Mouse (Mus musculus) CD4-positive helper T cell, adult 2 months (primary cell): ENCODE results near the gene Hpcal1.
"Not testable (repeated sequence)": the region's sequence is repeated elsewhere in the genome, so short reads cannot be mapped to it uniquely, and the experiment has no call there.

ENCODE experiments used
- DNase-seq: peaks from one replicate; pipeline ENCODE4 v3.0.0-alpha.2; 2012; ENCODE audit warnings: low read depth, missing footprints, low spot score

Gene Hpcal1

GRCm38 (mm10) chr12:17738473-17738872 lies 47.8 kb downstream of the Hpcal1 start:
- DNase-seq = no peak

- no peak for DNase-seq
Observed at GRCm38 (mm10) chr12:17740226-17740625, 49.6 kb downstream of the Hpcal1 start.

- DNase-seq = no peak
Observed at GRCm38 (mm10) chr12:17741637-17742364, 51.1 kb downstream of the Hpcal1 start.

GRCm38 (mm10) chr12:17742571-17743321 lies 52.1 kb downstream of the Hpcal1 start:
- DNase-seq = no peak

DNA sequence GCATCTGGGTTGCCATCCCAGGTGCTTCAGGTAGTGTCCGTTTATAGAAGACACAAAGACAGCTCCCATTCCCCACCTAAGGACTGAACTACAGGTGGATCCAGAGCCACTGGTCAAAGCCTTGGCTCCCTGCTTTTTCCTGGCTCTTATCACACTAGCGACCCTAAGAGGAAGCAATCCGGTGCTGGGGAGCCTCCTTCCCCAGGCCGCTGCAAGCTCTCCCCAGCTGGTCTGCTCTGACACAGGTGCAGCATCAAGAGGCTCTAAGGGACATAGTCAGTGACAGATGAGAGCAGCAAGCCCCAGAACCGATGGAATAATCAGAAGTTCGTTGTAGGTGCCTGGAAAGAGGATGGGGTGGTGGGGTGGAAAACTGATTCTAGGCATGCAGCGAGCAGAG lies 54.8 kb downstream of the Hpcal1 start:
- DNase-seq = no peak

DNA sequence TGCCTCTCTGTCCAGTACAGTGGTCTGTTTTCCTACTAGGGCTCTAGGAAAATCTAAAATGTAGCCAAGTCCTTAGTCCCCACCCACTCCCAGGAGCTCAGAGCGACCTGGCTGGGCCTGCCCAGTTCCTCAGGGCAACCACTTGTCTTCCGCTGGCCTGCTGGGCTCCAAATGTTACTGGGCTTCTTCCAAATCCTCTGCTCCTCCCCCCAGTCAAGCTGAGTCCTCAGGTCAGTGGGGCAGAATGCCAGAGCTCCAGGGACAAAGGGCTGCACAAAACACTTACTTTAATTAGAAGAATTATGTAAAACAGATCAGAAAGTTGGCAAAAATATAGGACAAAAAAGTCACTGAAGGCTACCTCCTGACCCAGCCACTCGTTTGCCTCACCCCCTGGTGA lies 56.1 kb downstream of the Hpcal1 start:
- no peak for DNase-seq

DNA sequence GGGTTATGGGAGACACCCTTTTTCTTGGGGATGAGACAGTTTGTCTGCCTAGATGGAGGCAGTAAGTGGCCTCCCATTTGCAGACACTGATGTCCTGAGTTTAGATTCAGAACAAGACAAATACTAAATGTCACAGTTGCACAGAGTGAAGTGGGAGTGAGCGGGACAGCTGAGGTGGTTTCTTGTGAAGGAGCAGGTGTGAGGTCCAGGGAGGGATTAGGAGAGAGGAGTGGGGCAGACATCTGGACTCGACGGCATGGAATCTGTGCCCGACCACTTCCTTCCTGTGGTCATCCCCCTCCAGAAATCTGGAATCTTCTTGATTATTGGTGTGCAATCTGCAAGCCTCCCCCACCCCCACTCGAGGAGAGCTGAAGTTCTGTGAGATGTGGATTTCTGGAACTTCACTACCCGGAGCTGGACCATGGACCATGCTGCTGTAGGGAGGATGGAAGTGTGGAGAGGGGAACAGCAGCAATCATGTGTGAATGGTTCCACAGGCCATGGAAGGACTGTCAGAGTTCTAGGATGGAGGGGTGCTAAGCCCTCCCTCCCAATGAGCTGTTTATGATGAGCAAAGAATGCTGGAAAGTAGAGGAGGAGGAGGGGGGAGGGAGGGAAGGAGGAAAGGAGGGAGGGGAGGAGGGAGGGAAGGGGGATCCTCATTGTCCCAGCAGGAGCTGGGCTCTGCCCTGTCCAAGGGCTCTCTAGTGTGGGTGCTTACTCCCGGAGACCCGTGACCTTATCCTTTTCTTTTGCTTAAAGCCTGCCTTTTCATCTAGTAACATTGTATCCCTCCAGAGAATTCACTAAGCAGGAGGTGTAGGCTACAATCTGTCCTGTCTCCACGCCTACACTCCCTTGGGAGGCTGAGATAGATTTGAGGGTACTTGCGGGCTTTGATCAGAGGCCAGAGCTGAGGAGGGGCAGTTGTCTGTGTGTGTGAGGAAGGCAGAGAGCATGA lies 56.8 kb downstream of the Hpcal1 start:
- DNase-seq = no peak

DNA sequence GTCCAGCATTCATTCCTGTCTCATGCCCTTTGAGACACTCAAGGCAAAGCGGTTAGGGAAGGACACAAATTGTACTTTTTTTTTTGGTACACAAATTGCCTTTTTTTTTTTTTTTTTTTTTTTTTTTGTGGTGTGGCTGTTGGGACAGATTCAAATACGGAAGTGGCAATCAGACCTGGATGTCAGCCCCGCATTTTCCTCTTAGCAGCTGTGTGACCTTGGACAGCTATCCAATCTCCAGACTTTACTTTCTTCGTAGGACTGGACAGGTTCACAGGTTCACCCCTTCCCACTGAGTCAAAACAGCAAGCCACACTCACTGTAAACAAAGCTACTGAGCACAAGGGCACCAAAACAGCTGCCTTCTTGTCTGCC lies 57.5 kb downstream of the Hpcal1 start:
- no peak for DNase-seq

DNA sequence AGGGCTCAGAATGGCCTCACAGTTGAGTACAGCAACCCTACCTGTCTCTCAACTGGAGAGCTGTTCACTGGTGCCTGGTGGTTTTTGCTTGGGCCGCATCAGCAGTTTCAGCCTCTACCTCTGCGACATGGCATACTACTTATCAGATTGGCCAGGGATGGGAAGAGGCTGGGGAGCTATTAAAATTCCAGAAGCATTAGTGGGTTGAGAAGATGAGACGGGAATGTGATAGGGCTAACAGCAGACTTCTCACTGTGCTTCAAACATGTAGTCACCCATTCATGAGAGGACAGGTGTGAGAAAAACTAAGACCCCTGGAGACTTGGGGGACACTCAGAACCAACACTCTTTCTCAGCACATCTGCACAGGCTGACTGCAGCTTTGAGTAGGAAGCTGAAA lies 59.1 kb downstream of the Hpcal1 start:
- no peak for DNase-seq

- peak; percentile 60 for DNase-seq
Observed at GRCm38 (mm10) chr12:17750500-17750899, 59.8 kb downstream of the Hpcal1 start.

DNA sequence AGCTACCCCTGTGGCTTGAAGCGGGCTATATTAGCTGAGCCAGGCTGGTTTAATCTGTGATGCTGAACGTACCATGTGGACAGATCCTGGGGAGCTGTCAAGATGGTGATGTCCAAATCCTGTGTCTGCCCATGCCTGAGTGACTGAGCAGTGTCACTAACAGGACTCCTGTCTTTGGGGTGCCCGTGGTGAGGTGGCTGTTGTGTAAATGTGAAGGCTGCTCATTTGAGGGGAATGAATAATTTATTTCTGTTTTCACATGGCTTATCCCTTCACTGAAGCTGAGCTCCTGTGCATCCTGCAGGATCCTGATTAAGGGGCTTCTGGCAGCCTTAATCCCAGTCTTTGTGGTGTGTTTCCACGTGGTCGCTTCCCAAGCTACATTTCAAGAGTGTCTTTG lies 62.2 kb downstream of the Hpcal1 start:
- no peak for DNase-seq

GRCm38 (mm10) chr12:17754771-17755170 lies 64.1 kb downstream of the Hpcal1 start:
- no peak for DNase-seq

DNA sequence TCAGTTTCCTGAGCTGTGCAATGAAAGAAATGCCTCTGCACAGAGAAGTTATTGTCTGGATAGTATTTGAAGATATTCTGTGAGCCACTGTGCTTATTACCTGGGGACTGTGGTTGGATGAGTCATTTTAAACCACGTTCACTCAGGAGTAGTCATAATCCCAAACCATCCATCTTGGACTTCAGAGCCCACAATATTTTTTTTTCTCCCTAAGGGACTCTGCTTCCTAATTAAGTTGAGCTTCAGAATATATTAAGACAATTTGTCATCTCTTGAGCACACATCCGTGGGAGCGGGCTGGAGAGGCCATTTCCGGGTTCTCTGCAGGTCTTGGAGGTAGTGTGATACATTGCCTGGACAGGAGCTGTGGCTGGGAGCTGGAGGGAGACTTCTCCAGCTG lies 66.2 kb downstream of the Hpcal1 start:
- no peak for DNase-seq

GRCm38 (mm10) chr12:17762286-17762933 lies 71.8 kb downstream of the Hpcal1 start:
- no peak for DNase-seq

- DNase-seq = no peak
Observed at GRCm38 (mm10) chr12:17763054-17763453, 72.4 kb downstream of the Hpcal1 start.

GRCm38 (mm10) chr12:17764005-17764404 lies 73.3 kb downstream of the Hpcal1 start:
- DNase-seq = no peak

DNA sequence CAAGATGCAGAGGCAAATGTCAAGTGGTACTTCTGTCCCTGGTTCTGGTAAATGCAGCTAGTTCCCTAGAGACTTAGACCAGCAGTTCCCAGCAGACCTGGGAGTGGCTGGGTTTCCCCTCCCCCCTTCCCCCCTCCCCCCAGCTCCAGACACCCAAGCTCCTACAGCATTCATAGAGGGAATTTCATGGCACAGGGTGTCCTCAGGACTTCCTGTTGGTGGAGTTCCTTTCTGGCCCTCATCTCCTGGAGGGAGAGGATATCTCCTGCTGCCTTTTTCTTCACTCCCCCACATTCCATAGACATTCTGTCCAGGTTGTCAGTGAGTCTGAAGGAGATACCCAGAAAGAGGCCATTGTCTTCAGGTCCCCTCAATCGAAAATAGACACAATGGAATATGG lies 76.9 kb downstream of the Hpcal1 start:
- DNase-seq = not testable (repeated sequence)

GRCm38 (mm10) chr12:17769476-17770172 lies 79.0 kb downstream of the Hpcal1 start:
- DNase-seq = no peak

GRCm38 (mm10) chr12:17770538-17770937 lies 79.9 kb downstream of the Hpcal1 start:
- no peak for DNase-seq

- not testable (repeated sequence) for DNase-seq
Observed at GRCm38 (mm10) chr12:17773721-17774120, 83.1 kb downstream of the Hpcal1 start.

DNA sequence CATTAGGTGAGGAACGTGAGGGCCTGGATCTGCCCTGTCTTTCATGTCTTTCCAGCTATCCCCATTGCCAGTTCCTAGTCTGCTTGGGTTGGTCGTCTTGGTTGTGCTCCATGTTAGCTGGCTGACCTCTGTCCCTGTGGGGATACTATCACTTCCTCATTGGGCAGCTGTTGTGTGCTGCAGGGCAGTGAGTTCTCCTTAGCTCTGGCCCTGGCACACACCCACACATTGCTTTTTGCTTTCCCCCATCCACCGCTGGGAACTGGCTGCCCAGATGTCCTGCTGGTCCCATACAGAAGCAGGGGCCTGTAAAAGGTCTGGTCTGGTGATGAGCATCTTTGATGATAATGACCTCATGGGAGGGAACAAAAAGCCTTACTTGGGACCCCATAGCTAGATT lies 84.2 kb downstream of the Hpcal1 start:
- DNase-seq = not testable (repeated sequence)
